In genomic region chr17:25430534-25430933, GRCm38 (mm10) we compare ENCODE assay signal across 8 mouse cellular contexts. TPM values are rescaled to one million over a fixed set of nuclear protein-coding genes. Genes with fewer than 3 reads are reported as not detected.
A peak's percentile ranks its signal among the peaks of the same experiment; 100 is the strongest.
DNase-seq lines count a peak whose midpoint lies in the region; ATAC-seq lines count a peak whose summit lies in the region.
"Had no signal": no experiment of that assay in that cellular context is flagged by ENCODE, and none has a peak within 500 bp of the region (broad histone marks: within the 10 kb centered on the region; RNA-seq: fewer than 3 reads in every experiment).

No protein-coding gene starts in this region.

- H3K36me3 ChIP-seq in kidney, embryonic 15.5 days, result no peaks in the 10 kb centered on the region
- no peaks in the 10 kb centered on the region for H3K36me3 ChIP-seq in forebrain, embryonic 15.5 days
- H3K36me3 ChIP-seq in hindbrain, embryonic 15.5 days, result no peaks in the 10 kb centered on the region
- H3K36me3 ChIP-seq in neural tube, embryonic 13.5 days, result peaks cover 8% of the 10 kb centered on the region; the same call in 1 of the 2 replicates

- no peak overlapping the region for H3K4me3 ChIP-seq in kidney, embryonic 15.5 days (replicated peaks)
- H3K4me3 ChIP-seq in forebrain, embryonic 15.5 days, result no peak overlapping the region
- 0 out of 2 replicates have a peak overlapping the region, but pooled peaks have one; percentile 65 for H3K4me3 ChIP-seq in hindbrain, embryonic 15.5 days
- peak overlapping the region; percentile 85; the same call in 1 of the 2 replicates for H3K4me3 ChIP-seq in neural tube, embryonic 13.5 days

- peak overlapping the region; percentile 20; the same call in 1 of the 2 replicates for H3K4me2 ChIP-seq in kidney, embryonic 15.5 days
- peak overlapping the region; percentile 69; the same call in 1 of the 2 replicates for H3K4me2 ChIP-seq in forebrain, embryonic 15.5 days (replicated peaks)
- peak overlapping the region; percentile 81 for H3K4me2 ChIP-seq in hindbrain, embryonic 15.5 days
- peak overlapping the region; percentile 82 for H3K4me2 ChIP-seq in neural tube, embryonic 13.5 days

- H3K4me1 ChIP-seq in kidney, embryonic 15.5 days, result peaks cover 97% of the 10 kb centered on the region
- H3K4me1 ChIP-seq in forebrain, embryonic 15.5 days, result peaks cover 56% of the 10 kb centered on the region
- H3K4me1 ChIP-seq in hindbrain, embryonic 15.5 days (replicated peaks), result peaks cover 69% of the 10 kb centered on the region
- peaks cover 73% of the 10 kb centered on the region for H3K4me1 ChIP-seq in neural tube, embryonic 13.5 days (replicated peaks)

- peak overlapping the region; percentile 67 for H3K27ac ChIP-seq in kidney, embryonic 15.5 days
- no peak overlapping the region for H3K27ac ChIP-seq in forebrain, embryonic 15.5 days (replicated peaks)
- no peak overlapping the region for H3K27ac ChIP-seq in hindbrain, embryonic 15.5 days (replicated peaks)
- no peak overlapping the region for H3K27ac ChIP-seq in neural tube, embryonic 13.5 days (replicated peaks)

- H3K9ac ChIP-seq in kidney, embryonic 15.5 days, result no peak overlapping the region
- H3K9ac ChIP-seq in forebrain, embryonic 15.5 days (replicated peaks), result no peak overlapping the region
- no peak overlapping the region for H3K9ac ChIP-seq in hindbrain, embryonic 15.5 days
- H3K9ac ChIP-seq in neural tube, embryonic 13.5 days, result peak overlapping the region; percentile 93

- H3K9me3 ChIP-seq in kidney, embryonic 15.5 days (replicated peaks), result no peaks in the 10 kb centered on the region
- H3K9me3 ChIP-seq in forebrain, embryonic 15.5 days, result no peaks in the 10 kb centered on the region
- no peaks in the 10 kb centered on the region for H3K9me3 ChIP-seq in hindbrain, embryonic 15.5 days
- no peaks in the 10 kb centered on the region for H3K9me3 ChIP-seq in neural tube, embryonic 13.5 days

- WGBS in kidney, embryonic 15.5 days, result 28% methylated on average over 8 of the region's 8 CpGs
- WGBS in forebrain, embryonic 15.5 days, result 65% methylated on average over 8 of the region's 8 CpGs
- WGBS in hindbrain, embryonic 15.5 days, result 62% methylated on average over 8 of the region's 8 CpGs
- 72% methylated on average over 8 of the region's 8 CpGs for WGBS in neural tube, embryonic 13.5 days

- no peak for DNase-seq in kidney, adult 8-10 months
- DNase-seq in right cerebral cortex, postnatal 10 days (ENCODE audit: low spot score in 2 of 2), result no peak
- DNase-seq in thymus, postnatal 36 days, result no peak
- DNase-seq: lung, postnatal 14 days had no signal

- H3K27me3 ChIP-seq in kidney, embryonic 15.5 days, result peaks cover 26% of the 10 kb centered on the region
- peaks cover 9% of the 10 kb centered on the region; the same call in 1 of the 2 replicates for H3K27me3 ChIP-seq in forebrain, embryonic 15.5 days
- H3K27me3 ChIP-seq in hindbrain, embryonic 15.5 days, result no peaks in the 10 kb centered on the region
- H3K27me3 ChIP-seq in neural tube, embryonic 13.5 days, result peaks cover 44% of the 10 kb centered on the region

- ATAC-seq in kidney, embryonic 15.5 days (replicated peaks; ENCODE audit: low FRiP score), result no peak
- ATAC-seq in forebrain, embryonic 15.5 days (replicated peaks), result no peak
- ATAC-seq in hindbrain, embryonic 15.5 days (ENCODE audit: low FRiP score, low read depth), result no peak
- ATAC-seq in neural tube, embryonic 13.5 days (ENCODE audit: low read depth), result no peak

RNA-seq across cellular contexts. Expression of gene Cacna1h, which starts 3.0 kb away (rescaled TPM):
- 2.8 and 3.4 TPM in 2 replicates for polyA plus RNA-seq in kidney, embryonic 15.5 days (2015; fragmentation: Nextera tagmentation; extraction: Ambion mirVana)
- polyA plus RNA-seq in forebrain, embryonic 15.5 days (2015; fragmentation: Nextera tagmentation; extraction: Ambion mirVana), result 13.8 and 15.8 TPM in 2 replicates
- 10.0 and 10.6 TPM in 2 replicates for polyA plus RNA-seq in hindbrain, embryonic 15.5 days (2015; fragmentation: Nextera tagmentation; extraction: Ambion mirVana)
- polyA plus RNA-seq in neural tube, embryonic 13.5 days (2015; fragmentation: Nextera tagmentation; extraction: Ambion mirVana), result 12.0 and 12.6 TPM in 2 replicates

RNA-seq across cellular contexts. Expression of gene Tekt4, which starts 23.9 kb away (rescaled TPM):
- polyA plus RNA-seq in kidney, embryonic 15.5 days (2015; fragmentation: Nextera tagmentation; extraction: Ambion mirVana), result not detected in 2 replicates
- polyA plus RNA-seq in forebrain, embryonic 15.5 days (2015; fragmentation: Nextera tagmentation; extraction: Ambion mirVana), result 1.00 and 1.9 TPM in 2 replicates
- 1.1 and 1.3 TPM in 2 replicates for polyA plus RNA-seq in hindbrain, embryonic 15.5 days (2015; fragmentation: Nextera tagmentation; extraction: Ambion mirVana)
- polyA plus RNA-seq in neural tube, embryonic 13.5 days (2015; fragmentation: Nextera tagmentation; extraction: Ambion mirVana), result 0.57 and 0.87 TPM in 2 replicates

Comparison
In these comparisons a context has a peak if more than half of its experiments do, and no peak if none do; other contexts are left out.
1. H3K4me2 ChIP-seq: peak in every context shown above with its lines; median percentile 82 in neural tube, embryonic 13.5 days; 81 in hindbrain, embryonic 15.5 days; 69 in forebrain, embryonic 15.5 days; 20 in kidney, embryonic 15.5 days.
2. H3K4me3 ChIP-seq: peak in hindbrain, embryonic 15.5 days (single experiment) and neural tube, embryonic 13.5 days (single experiment); none in kidney, embryonic 15.5 days (single experiment) and forebrain, embryonic 15.5 days (single experiment).